Mouse (Mus musculus) activated CD4-positive, CD25-positive, alpha-beta regulatory T cell, adult 4 months (primary cell): Measurements from ENCODE around the gene Arl14ep. TPM values are rescaled to one million over a fixed set of nuclear protein-coding genes. Genes with fewer than 3 reads are reported as not detected.
"Not testable (repeated sequence)": the region's sequence is repeated elsewhere in the genome, so short reads cannot be mapped to it uniquely, and the experiment has no call there.

Experiments
- ATAC-seq: one replicate; pipeline ENCODE4 v1.8.0; 2017
- polyA plus RNA-seq, 2 experiments: library from polyadenylated mRNA; unstranded; fragments of 100-300 nt; shearing (Covaris generic); gene quantifications; one replicate each; pipeline ENCODE4 v1.2.1; 2017

The Arl14ep gene
- polyA plus RNA-seq = 10 to 100 TPM; 34.1 to 36.5 TPM

DNA sequence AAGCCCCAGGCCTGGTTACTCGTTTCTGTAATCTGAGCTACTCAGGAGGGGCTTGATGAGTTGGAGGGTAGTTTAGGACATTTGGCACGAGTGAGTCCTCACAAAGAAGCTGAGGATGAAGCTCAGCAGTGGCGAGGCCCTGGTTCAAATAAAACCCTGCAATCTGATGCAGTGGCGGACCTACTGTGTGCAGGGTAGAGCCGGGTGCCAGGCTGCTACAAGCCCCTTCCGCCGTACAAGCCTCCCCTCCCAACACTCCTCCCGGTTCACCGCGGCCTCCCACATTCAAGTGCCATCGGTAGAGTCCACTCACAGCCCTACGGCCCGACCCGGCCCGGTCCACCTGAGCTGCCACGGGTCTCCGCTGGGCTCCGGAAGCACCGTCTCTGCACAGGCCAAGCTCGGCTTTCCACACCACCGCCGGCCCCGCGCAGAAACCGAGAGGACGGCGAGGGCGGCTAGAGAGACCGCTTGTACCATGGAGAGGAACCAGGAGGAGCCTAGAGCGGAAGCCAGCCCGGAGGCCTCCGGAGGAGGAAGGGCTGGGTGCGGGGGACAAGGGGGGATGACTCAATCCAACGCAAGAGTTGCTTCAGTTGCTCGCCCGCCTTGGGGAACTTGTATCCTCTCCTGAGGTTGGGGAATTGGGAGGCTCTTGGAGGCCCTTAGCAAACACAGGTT lies at the start of gene Arl14ep:
Gene Arl14ep, minus strand, starts transcription at position 466 of the 681 bp plus-strand sequence.
- peak; percentile 96 for ATAC-seq

DNA sequence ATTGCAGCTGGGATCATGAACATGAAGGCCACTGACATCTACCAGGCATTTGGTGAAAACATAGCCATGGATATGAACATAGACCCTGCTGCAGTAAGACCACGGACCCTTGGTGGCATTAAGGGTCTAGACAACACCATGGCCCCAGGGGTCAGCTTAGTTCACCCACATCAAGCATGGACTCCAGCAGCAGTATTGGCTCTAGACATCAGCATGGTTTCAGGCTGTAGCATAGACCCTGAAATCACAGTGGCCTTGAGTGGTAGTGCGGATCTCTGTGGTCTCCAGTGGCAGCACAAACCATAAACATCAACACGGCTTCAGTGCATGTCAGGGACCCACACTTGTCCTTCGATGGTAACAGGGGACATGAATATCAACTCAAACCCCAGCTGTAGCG lies 48.5 kb upstream of the Arl14ep start:
- no peak for ATAC-seq

DNA sequence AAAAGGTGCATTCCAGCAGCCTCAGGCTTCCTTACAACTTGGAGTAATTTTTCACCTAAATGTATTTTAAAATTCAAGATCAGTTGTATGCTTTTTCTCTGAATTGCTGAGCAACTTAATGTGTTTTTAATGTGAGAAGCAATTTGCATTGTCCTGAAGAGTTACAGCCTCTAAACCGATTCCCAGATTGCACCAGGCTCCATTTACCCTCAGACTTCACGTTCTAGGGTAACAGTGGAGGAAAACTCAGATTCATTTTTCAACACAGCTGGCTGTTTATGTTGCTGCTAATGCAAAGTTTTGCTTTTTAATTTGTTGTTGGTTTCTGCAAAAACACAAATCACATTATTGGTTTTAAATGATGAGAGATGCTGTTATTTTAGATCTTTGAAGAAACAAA lies 45.1 kb upstream of the Arl14ep start:
- no peak for ATAC-seq

DNA sequence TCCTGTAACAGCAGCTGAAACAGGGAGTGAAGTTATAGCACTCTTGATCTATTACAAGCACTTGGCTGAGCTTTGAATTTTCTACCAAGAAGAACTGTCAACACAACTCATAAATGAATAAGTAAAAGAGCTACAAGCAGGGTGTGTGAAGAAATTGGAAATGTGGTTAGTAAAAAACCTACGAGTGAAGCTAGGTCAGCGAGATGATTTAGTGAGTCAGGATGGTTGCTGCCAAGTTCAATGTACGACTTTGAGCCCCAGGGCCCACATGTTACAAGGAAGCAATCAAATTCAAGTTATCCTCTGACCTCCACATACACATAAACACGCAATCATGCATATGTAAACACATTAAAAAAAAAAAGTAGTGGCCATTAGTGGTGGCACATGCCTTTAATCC lies 38.9 kb upstream of the Arl14ep start:
- no peak for ATAC-seq

DNA sequence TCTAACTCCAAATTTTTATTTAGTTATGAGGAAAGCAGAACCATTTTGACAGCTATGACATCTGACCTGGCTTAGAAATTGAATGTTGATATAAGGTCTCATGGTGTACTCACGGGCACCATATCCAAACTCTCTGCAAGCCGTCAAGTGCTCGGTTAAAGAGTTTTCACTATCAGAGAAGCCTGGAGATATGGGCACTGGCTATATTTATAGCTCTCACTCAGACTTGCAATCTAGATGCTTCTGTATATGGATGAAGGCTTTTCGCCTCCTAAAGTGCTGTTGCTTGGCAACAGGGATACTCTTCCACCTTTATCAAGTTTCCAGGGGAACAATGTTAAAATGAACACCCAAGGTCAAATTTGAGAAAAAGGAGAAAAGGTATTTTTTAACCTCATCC lies 38.1 kb upstream of the Arl14ep start:
- no peak for ATAC-seq

DNA sequence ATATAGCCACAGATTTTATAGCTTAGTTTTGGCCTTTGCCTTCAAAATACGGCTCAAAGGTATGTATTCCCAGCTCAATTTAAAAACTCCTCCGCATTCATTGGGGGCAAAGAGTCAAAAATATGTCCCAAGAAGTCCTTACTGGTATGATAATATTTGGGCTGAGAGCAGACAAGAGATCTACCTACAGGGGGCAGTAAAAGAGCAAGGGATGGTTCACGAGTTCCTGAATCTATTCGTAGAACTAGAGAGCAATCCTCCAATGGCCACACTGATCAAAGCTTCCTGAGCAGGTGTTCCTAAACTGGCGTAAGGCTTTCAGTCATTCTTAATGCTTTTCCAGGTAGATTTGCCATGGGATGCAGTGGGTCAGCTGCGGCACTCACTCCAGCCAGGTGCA lies 35.9 kb upstream of the Arl14ep start:
- ATAC-seq = no peak

DNA sequence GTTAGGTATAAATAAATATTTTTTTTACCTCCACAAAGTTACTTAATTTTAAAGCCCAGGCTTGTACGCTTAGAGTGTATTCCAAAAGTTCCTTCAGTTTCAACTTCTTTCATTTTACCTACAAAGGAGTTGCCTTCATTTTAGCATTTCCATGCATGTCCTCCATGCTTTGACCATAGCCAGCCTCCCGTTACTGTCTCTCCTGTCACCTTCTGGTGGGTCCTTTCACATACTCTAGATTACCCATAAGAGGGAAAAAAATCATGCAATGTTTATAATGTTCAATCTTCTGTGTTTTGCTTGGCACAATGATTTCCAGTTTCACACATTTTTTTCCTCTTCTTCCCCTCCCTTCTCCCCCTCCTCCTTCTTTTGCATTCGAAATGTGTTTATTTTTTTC lies 32.2 kb upstream of the Arl14ep start:
- ATAC-seq = no peak

DNA sequence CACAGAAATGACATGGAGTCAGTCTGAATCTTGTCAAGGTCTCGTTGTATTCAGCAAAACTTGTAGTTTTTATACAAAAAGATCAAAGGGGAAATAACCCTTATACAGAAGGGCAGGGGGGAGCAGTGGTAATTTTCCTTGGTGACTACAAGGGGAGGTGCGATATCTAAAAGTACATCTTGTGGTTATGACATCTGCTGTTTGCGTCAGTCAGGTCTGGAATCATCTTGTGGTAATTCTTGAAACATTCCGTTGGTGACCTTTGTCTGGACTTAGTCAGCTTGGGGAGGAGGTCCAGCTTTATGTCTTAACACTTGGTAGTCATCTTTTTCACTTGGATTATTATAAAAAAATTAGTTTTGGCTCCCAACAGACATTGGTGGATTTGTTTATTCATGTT lies 31.7 kb upstream of the Arl14ep start:
- ATAC-seq = not testable (repeated sequence)

DNA sequence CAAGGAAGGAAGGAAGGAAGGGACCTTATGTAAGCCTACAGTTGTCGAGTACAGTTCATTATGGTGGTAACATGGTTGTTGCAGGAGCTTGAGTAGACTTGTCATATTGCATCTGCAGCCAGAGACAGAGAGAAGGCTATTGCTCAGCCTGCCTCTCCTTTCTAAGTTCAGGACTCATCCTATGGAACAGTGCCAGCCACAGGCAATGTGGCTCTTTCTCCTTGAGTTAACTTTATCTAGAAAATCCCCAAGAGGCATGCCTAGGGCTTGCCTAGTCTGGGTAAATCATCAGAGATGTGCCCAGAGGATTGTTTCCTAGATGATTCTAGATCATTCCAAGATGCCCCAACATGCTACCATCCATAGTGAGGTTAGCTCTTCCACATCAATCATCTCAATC lies 17.0 kb upstream of the Arl14ep start:
- no peak for ATAC-seq

DNA sequence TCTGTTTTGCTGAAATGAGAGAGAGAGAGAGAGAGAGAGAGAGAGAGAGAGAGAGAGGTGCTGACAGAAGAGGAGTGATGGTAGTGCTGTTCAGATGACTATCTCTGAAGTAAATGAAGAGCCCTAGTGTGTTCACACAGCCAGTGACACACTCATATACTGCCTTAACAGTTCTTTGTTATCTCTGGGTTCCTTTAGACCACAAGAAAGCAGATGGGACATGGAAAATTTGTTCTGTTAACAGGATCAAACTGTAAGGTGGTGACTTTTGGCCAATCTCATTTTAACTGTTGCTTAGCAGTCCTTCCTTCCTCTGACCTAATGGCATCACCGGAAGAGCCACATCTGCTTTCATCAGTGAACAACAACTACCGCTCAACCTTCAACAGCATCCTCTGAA lies 10.7 kb upstream of the Arl14ep start:
- no peak for ATAC-seq

DNA sequence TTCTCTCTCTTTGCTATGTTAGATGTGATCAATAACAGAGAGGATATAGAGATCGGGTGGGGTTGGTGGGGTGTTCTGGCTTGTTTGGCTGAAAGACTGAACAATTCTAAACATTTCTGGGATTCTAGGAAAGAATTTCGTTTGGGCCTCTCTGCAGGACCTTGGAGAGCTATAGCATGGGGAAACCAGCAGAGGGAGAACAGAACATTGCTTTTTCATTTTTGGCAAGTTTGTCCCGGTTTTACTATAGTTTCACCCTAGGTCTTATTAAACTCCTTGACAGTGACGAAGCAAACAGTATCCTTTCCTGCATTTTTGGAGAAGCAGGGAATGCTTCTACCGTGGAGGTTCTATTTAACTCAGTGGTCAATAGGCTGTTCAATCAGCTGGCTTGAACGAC lies 8.3 kb upstream of the Arl14ep start:
- no peak for ATAC-seq

DNA sequence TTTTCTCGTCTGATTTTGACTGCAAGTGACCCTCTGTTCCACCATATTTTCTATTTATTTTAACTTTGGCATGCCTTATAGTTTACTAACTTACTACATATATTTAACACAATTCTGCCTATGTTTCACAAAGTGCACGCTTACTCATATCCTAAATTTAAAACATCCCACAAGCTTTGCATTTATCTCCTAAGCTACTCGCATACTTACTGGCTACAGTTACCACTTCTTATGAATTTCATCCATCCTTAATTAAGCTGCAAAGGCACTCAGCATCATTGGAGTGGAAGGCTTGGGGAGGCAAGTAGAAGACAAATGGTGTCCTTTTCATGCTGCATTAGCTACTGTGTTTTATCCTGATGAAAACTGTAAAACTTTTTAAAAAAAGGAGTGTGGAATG lies 2.2 kb upstream of the Arl14ep start:
- no peak for ATAC-seq

DNA sequence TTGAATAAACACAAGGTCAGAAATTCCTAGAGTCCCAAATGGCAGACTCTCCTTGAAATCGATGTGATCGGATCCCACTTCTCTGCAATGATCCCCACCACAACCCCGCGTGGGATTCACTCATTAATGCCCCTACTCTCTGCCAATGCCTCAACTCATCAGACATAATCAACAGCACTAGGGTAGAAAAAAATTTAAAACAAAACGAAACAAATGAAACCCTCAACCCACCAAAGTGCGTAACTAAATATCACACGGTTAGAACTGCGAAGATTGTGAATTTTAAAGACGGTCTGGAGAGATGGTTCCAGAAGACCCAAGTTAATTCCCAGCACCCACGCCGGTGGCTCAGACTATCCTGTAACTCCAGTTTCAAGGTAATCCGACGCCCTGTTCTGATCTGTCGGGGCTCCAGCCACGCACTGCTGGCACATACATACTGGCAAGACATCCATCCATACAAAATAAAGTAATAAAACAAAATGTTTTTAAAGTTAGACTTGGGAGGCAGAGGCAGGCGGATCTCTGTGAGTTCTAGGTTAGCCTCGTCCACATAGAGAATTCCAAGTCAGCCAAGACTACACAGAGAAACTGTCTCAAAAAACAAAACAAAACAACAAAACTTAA lies 779 bp downstream of the Arl14ep start:
- no peak for ATAC-seq

DNA sequence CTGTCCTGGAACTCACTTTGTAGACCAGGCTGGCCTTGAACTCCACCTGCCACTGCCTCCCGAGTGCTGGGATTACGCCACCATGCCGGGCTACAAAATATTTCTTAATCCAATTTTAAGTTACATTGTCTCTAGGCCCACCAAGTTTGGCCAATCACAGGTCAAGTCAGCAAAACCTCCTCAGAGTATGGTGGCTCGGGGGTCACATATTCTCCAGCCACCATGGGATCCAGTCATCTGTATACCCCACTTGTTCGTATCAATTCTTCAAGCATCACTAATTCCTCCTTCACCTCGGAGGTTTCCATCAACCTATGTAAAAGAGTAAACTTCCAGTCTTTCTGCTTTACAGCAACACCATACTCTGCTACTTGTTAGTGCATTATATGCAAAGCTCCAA lies 1.4 kb downstream of the Arl14ep start:
- no peak for ATAC-seq

DNA sequence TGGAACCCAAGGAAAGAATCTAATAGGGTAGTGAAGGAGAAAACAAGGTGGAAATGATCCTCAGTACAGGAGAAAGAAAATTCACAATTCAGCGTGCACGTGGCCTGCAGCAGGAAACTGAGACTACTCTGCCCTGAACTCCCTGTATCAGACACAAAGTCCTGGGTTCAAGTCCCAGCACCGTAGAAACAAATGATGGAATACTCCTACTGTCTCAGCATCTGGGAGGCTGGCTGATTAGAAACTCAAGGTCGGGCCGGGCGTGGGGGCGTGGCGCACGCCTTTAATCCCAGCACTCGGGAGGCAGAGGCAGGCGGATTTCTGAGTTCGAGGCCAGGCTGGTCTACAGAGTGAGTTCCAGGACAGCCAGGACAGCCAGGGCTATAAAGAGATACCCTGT lies 3.3 kb downstream of the Arl14ep start:
- no peak for ATAC-seq

DNA sequence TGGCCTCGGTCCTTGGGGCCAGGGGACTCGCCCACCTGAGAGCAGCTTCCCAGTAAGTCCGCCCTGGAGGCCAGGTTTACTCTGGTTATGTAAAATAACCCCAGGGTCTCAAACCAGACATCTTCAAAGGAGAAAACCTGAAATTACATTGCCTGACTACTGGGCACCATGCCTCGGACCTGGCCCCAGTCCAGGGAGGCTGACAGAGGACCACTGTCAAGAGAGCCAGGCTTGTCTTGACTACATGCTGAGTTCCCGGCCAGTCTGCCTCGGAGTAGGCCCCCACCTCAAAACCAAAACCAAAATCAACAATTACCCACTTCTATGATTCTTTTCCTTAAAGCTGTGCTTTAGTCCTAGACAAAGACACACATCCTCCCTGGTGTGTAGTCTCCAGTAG lies 5.9 kb downstream of the Arl14ep start:
- no peak for ATAC-seq

DNA sequence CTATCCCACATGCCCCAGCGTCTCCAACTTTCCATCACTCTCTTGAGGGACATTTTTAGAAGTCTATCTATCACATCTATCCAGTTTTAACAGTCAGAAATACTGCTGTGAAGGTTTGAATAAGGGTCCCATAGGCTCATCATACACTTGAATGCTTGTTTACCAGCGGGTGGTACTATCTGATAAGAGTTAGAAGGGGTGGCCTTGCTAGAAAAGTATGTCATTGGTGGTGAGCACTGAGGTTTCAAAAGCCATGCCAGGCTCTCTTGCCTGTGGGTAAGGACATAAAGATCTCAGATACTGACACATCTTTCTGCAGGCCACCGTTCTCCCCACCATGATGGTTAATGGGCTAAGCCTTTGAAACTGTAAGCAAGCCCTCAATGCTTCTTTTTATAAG lies 10.7 kb downstream of the Arl14ep start:
- ATAC-seq = no peak

DNA sequence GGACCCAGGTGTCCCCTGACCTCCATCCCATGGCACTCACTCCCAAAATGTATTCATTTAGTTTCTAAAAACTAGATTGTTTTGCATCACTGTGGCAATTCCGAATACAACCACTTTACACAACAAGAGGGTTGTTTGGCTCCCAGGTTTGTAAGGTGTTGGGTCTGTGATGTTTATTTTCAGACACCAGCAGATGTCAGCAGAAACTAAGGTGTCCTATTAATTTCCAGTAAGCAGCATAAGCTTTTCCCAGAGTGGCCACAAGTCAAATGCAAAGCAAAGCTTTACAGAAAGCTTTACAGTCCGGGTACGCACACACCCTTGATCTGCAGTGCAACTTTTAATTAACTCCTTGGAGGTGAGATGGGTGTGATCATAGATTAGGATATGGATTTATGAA lies 12.6 kb downstream of the Arl14ep start:
- ATAC-seq = no peak

DNA sequence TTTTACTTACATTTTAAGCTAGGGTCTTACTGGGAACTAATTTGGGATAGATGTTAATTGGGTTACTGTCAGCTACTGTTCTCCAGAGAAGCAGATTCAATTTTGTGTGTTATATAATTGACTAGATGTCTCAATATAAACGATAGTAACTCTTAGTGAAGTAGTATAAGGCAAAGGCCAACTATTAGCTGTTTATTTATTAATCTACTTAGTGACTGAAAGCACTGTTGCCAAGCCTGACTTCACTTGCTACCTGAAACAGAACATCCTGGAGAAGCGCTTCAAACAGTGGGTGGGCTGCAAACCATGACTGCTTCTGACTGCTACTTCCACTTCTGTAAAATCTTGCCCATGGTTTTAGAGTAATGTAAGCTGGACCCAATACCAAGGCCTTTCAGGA lies 13.2 kb downstream of the Arl14ep start:
- no peak for ATAC-seq

DNA sequence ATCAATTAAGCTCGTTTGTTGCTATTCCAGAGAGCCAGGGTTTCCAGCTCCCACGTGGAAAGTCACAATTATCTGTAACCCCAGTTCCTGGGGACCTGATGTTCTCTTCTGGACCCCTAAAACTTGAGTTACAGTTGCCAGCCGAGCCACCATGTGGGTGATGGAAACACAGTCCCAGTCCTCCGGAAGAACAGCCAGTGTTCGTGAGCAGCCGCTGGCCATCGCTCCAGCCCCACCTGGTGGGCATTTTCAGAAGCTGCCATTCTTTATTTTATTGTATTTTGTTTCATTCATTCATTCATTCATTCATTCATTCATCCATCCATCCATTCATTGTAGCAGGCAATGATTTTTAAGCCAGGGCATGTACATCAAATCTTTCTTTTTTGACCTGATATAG lies 14.0 kb downstream of the Arl14ep start:
- peak; percentile 10 for ATAC-seq

DNA sequence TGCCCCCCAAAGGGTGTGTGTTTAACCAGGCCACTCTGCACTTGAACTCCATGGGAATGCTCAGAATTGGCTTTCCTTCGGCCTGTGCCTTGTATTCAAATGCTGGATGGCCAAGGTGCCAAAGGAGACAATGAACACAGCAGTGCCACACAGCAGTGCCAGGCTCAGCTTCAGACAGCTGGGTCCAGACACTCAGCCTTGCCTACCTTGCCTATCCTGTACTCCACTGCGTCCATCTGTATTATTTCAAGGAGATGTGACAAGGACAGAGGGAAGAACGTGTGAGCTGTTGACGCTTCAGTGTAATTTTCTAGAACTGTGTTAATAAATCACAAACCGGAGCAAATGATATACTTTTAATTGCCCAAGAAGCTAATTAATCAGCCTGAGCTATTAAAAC lies 14.8 kb downstream of the Arl14ep start:
- ATAC-seq = no peak

DNA sequence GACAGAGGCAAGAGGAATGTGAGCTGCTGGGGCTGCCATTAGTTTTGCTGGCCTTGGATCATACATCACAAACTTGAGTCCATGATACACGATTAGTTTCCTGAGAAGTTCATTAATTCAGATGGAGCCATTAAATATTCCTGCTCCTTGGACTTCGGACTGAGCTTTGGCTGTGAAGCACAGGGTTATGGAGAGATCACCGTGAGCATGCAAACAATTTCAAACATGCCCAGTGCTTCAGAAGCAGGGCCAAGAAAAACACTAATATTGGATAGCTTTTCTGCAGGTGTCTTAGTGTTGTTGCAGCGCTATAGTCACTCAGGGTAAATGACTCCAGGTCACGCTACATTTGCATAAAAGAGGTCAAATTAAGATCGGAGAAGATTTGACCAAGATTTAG lies 15.3 kb downstream of the Arl14ep start:
- no peak for ATAC-seq

DNA sequence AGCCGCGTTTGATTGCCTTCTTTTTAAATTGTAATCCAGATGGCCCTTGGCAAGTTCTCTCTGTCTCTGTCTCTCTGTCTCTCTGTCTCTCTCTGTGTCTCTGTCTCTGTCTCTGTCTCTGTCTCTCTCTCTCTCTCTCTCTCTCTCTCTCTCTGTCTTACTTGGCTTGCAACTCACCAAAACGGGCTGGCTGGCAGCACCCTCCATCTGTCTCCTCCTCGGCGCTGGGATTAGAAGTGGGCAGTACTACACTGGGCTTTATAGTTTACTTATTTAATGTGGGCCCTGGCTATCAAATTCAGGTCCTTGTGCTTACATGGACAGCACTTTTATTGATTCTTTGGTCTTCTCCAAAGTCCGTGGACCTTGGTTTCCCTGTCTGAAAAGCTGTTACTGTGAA lies 18.1 kb downstream of the Arl14ep start:
- ATAC-seq = no peak

DNA sequence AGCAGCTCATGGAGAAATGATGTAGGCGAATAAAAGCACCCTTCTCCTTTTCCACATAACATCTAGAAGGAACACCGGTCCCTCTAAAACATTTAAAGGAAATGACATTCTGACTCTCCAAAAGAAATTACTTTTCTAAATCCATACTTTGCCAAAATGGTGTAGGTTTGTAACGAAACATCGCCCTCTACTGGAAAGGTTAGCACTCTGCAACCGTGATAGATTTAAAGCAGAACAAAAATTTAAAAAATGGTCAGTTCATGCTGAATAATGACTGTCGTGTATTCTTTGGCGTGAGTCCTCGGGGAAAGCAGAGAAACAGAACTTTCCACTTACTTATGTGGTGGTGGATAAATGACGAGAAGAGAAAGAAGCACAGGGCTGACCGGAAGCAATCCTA lies 18.6 kb downstream of the Arl14ep start:
- no peak for ATAC-seq

DNA sequence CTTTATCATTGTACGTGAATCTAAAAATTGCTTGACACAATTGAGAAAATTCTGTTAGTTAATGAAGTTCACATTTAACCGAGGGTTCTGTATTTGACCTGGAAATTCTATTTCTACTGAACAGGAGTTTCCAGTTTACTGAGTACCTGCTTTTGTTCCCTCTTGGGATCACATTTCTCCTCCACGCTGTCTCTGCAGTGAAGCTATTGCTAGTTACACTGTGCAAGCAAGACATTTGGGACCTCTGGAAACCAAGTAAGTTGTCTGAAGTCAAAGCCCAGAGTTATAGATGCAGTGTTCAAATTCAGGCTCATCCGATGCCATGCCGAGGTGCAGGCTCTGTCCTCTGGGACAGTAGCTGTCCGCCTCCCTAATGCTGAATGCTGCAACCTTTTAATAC lies 19.2 kb downstream of the Arl14ep start:
- no peak for ATAC-seq
